Mouse (Mus musculus) left cerebral cortex, postnatal 4 days (tissue): Measurements from ENCODE around the gene Cep170. TPM values are rescaled to one million over a fixed set of nuclear protein-coding genes. Genes with fewer than 3 reads are reported as not detected.

ENCODE experiments used
- DNase-seq: peaks from one replicate; pipeline ENCODE4 v3.0.0-alpha.2; 2022
- intact Hi-C: fragments of 180-260 bp; cut with DNase I; formaldehyde crosslinking; loops from one replicate; pipeline ENCODE4 v1.15.1; 2025
- total RNA-seq, 2 experiments: library from RNA; stranded (reverse); gene quantifications; 2 replicates each; pipeline ENCODE4 v1.2.3; 2021

The Cep170 gene
- total RNA-seq, 2 experiments from 2014 or later = 334 to 375 TPM

DNA sequence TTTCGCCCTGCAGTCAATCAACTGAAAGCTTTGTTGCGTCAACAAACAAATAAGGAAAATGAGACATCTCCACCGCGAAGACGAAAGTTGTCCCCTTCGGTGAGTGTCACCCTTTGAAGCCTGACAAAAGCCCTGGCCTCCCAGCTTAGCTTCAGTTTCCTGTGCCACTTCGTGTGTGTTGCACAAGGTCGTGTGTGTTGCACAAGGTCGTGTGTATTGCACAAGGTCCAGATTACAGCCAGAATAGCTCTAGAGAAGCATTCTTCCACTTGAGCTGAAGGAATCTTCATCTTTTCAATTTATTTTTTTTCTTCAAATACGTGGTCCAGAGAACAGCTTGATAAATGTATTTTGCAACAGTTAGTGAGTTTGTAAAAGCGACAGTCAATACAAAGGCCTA is 12.3 kb upstream of the Cep170 start:
- DNase-seq = no peak
- intact Hi-C loops = no loop called here

DNA sequence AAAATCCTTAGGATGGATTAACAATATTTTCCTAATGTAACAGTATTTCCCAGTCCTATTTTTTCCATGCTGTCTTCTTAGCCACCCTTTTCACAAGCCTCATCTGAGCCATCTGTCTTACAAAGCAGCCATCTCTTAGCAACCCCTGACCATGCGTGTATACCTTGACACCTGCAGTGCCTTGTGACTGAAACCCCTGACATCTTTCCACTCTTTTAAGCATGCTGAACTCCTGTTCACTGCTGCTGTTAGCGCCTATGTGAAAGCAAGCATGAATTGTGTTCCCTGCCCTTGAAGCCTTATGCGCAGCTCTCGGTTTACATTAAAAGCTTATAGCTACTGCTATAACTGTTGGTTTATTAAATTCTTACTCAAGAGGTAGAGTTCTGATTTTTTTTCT is 11.2 kb upstream of the Cep170 start:
- DNase-seq = no peak
- intact Hi-C loops = no loop called here

DNA sequence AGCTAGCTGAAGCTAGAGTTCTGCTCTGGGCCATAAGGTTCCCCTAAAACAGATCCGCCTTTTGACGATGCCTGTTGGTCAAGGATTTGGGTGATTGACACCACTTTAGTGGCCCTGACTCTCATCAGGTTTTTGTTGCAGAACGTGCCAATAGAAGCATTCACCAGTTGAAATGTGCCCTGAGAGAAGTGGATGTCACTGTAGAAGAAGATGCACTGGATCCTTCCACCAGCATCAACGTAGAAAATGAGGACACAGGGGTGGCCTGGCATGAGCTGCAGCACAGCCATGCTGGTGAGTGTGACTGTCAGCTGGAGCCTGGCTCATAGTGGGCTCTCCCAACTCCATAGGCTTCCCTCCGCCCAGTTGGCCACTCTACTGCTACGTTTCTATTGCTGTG is 10.7 kb upstream of the Cep170 start:
- intact Hi-C loops = no loop called here
- DNase-seq = no peak

DNA sequence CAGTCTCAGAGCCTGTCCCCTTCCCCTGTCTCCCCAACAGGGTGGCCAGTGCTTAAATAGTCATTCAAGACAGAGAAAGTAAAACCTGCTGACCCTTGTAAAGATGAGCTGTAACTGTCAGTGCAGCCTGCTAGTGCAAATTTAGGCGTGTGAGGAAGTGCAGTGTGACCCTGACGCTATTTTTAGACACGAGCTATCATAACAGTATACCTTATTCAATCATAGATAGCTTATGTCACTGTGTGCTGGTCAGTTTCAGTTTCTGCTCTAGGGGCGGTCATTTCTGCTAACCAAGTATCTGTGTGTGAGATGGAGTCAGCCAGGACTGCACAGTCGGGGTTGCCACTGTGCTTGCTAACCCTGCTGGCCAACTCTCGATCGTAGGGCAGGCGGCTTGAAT is 10.0 kb upstream of the Cep170 start:
- DNase-seq = no peak
- intact Hi-C loops = no loop called here

DNA sequence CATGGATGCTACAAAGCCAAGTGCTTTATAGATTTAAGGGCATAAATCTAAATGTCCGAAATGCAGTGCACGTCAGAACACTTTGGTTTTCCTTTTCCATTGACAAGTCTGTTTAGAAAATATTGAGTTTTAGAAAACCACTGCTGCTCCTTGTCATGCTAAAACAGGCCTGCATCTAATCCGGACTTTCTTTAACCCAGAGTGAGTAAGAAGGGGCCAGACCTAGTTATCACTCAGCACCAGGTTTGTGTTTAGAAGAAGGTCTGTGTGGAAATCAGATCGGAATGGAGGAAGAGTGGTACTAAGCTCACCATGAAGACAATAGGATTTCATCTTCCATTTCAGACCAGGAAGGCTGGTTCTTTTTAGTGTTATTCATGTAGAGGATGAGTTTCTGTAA is 9.1 kb upstream of the Cep170 start:
- no peak for DNase-seq
- intact Hi-C loops = no loop called here

DNA sequence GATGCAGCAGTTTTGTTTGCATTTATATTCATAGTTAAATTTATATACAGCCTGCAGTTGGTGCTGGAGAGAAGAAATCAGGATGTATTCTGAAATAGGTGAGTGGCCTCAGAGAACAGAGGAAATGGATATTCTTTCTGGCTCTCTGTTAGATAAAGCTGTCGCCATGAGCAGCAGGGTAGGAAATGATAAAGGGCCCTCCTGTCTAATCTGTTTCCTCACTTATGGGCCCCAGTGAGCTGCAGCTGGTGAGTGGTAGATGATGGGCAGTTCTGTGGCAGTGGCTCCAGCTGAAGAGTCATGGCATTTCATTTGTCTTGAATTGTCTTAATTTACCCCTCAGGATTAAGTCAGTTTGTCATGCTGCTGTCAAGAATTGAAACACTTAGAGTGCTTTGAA is 8.1 kb upstream of the Cep170 start:
- intact Hi-C loops = no loop called here
- no peak for DNase-seq

DNA sequence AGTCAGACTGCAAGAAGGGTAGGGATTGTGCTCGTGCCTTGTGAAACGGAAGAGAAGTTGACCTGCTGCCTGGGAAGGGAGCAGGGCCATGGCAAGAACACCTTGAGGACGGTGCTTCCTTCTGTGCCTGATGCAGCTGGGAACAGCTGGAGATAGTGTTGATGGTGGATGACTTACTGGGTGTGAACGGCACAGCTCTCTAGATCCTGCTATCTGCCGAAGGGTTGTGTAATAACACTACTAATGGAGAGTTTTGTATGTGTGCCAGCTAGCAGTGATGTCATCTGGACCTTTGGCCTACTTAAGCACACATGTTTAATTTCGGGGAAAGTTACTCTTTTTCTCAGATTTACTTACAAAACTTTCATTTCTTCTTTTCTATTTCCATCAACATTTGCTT is 4.9 kb upstream of the Cep170 start:
- DNase-seq = no peak
- intact Hi-C loops = no loop called here

DNA sequence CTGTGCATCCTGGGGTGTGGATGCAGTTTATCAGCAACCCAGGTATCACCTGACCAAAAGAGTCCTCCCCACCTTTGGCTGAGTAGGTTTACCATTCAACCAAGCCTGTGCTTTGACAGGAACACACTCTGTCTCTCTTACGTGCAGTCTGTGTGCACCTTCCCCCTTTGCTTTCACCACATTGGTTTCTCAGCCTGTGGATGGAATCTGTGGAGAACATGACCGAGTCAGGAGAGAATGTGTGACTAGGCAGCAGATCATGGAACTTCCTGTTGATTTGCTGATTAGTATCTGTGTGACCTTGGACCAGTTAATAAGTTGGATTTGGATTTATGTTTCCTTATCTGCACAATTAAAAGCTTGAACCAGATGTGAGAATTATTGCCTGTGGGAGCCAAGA is 4.3 kb upstream of the Cep170 start:
- intact Hi-C loops = no loop called here
- no peak for DNase-seq

DNA sequence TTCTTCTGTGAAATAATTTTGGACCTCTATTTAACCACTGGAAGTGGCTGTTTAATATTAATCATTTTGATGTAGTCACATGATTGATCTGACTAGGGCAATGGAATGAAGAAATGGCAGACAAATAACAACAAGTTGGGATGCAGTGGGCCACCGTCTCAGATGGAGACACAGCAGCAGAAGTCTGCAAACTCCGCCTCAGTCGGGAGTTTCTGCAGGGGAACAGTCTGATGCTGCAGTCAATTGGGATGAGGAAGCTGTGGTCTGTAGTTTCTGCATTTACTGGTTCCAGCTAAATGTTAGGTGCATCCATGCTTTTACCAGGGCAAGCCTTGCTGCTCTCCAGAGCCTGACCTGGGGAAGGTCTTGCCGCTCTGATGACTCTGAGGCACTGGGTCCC is 2.9 kb upstream of the Cep170 start:
- intact Hi-C loops = no loop called here
- DNase-seq = no peak

DNA sequence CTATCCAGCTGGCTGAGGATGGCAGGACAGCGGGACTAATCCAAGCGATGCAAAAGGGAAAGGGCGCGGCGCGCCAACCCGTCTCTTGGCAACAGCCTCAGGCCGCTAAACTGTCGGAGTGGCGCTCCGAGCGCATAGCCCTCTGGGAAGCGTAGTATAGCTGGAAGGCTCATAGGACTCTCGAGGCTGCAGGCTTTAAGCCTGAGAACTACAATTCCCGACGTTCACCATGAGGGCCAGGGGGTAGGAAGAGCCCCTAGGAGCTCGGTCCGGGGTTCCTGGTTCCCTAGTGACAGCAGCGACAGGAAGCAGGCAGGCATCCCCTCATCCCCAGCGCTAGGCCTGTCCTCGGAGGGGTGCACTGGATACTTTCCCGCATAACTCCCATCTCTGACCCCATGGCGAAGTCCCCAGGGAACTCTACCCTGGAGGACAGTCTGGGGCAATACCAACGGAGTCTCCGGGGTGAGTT is 760 bp upstream of the Cep170 start, which contains the start of gene Sdccag8:
Sdccag8 (plus strand) TSS at position 70 of the 472 bp plus-strand sequence.
- intact Hi-C loops = no loop called here
- peak; percentile 95 for DNase-seq

DNA sequence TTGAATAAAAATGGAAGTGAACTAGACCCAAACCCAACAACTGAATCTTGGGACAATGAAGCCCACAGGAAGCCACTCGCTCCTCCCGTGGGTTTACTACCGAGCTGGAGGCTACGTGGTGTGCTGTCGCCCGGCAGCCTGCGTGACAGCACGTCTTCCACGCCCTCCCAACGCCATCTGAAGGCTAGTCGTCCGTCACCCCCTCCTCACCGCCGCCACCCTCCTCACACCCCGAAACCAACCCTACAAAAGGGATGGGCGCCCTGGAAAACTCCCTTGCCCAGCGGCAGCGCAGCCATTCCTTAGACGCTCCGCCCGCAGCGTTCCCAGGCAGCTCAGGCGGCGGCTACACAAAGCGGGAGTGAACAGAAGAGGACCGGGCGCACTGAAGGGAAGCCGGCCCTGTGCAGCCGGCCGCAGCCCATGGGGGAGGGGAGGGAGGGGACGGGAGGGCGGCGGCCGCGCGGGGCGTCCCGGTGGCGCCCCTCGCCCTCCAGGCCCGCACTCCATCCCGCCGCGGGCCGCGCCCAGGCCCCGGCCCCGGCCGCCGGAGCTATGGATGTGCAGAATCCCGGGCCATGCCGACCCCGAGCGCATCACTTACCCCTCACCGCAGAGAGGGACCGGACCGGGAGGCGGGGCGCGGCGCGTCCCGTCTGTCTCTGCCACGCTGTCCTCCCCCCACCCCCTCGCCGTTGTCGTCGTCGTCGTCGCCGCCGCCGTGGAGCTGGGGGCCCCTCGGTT is 403 bp downstream of the Cep170 start:
- DNase-seq = peak; percentile 73
- intact Hi-C loops = no loop called here

DNA sequence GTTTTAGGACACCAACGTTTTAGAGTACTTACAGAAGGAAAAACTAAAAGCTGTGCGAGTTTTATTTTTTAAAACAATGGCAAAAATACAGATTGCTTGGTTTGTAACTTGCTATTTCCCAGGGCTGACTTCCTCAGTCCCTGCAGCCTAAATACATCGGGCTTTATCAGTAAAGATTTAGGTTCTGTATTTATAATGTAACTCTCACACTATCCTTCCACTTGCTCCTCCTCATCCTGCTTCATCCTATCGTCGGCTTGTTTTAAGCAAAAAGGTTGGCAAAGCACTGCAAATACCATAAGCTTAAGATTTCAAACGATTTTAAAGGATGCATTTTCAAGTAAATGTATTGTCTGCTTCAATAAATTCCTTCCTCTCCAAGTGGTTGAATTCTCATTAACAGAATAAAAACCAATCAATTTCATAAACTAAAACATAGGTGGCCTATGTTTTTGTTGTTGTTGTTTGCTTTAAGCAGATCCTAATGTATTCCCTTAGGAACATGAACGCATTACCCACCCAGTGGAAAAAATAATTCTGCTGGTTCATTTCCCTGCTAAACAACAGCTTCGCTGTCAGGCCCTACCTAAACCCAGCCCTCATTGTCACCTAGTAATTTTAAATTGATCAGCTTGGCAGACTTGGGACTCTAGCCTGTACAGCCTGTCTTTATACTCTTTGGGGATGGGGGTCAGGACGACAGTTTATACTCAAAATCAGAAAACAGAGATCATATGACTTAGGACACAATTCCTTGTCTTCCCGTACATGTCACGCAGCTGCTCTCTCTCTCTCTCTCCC is 1.2 kb downstream of the Cep170 start:
- no peak for DNase-seq
- intact Hi-C loops = no loop called here

DNA sequence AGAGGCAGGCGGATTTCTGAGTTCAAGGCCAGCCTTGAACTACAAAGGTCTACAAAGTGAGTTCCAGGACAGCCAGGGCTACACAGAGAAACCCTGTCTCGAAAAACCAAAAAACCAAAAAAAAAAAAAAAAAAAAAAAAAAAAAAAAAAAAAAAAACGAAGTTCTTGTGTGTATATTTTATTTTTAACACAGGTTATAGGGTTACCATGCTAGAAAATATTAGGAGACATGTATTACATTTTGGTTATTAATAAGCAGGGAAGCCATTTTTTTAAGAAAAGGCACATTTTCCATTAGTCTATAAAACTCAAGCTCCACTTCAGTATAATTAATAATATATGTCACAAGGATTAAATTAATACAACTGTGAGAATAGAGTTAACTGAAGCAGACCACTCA is 2.0 kb downstream of the Cep170 start:
- DNase-seq = no peak
- intact Hi-C loops = no loop called here

DNA sequence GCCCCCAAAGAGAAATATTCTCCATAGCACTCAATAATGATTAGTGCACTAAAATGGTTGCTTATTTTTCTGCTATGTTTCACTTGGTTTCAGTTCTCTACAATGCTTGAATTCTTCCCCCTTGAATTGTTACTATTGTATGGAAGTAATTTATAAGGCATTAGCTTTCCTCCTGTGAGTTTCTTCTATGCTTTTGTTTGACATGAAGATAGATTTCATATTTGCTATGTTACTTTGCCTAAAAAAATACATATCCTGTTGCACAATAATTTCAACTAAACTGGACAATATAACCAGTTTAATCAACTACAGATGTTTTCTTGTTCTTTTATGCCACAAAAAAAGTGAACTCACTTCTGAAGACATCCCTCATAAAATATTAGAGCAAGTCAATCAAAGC is 3.7 kb downstream of the Cep170 start:
- DNase-seq = no peak
- intact Hi-C loops = no loop called here

DNA sequence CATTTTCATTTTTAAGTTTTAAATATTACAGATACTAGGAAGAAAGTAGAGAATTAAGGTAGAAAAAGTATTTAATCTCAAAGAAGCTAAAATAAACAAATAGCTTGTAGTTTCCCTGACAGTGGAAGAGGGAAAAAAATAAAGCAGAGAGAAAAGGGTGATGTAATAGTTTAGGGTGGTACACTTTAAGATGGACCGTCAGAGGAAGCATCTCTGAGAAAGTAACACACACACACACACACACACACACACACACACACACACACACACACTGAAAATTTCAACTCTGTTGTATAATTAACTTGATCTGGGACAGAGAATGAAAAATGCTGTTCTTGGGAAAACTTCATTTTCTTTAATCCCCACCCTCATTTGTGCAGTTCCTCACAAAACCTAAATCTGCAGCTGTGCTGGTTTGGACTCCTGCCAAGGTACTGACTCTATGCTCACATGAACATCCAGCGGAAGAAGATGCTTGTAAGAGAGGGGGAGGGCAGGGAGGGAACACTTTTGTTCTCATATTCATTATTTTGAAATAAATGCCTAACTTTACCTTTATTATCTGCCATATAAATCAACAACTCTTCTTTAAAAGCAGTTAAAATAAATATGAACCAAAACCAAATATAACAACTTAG is 13.0 kb downstream of the Cep170 start:
- peak; percentile 50 for DNase-seq
- intact Hi-C loops = no loop called here

DNA sequence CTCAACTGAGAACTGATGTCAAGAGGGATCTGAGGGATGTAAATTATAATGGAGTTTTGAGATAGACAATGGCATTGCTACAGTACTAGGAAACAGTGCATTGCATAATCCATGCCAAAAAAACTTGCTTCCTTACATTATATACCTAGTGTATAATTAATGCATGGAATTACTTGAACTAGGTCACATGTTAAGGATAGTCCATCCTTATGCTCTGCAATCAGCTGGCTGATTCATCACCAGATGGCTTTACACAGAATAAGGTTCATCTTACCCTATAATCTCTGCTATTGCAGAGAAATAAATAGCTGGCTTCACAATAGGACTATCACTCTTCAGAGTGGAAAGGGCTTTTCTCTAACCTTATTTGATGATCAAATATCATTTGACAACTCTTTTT is 15.2 kb downstream of the Cep170 start:
- intact Hi-C loops = no loop called here
- no peak for DNase-seq

DNA sequence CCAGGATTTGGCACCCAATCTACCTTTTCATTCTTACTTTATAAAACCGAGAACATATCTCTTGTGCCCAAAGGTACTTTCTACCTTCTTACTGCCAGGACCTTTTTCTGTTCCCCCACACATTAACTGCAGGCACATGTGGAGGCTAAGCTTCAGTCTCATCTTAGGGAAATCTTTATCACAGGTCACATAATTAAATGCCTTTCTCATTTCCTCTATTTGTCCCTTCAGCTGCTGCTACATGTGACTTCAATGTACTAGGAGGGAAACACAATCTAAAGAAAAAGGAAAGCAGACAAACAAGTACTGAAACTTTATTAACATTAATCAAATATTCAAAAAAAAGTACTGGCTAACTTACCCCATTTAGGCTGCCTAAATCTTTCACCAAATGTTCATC is 21.7 kb downstream of the Cep170 start:
- no peak for DNase-seq
- intact Hi-C loops = no loop called here

DNA sequence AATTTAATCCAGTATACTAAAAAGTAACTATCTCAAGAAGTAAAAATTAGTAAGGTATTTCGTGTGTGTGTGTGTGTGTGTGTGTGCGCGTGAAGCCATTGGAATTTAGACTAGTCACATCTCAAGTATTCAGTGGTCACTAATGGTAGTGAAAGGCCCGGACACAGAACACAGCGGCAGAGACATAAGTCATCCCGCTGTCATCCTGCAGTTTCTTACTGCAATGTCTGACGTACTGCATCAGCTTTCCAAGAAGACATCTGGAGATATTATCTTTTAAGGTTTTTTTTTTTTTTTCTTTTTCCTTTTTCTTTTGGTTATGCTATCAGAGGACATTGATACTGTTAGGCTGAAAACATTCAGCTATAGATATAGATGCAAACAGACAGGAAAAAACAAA is 24.5 kb downstream of the Cep170 start:
- DNase-seq = no peak
- intact Hi-C loops = no loop called here

DNA sequence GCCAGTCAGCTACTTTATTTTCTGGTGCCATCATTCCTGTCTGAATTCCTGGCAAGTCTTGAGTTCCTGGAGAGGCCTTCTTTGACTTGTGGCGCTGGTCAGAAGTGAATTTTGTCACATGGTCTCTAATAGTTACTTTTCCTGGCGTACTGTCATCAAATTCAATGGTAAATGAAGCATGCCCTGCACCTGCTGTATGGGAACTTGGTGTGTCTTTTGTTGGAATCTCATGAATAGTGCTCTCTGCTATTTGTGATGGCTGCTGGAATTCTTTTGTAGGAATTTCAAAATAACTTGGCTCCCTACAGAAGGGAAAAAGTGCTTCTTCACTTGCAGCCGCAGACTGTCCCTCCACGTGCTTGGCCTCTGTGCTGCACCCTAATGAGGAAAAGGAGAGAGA is 39.3 kb downstream of the Cep170 start:
- DNase-seq = no peak
- intact Hi-C loops = no loop called here

DNA sequence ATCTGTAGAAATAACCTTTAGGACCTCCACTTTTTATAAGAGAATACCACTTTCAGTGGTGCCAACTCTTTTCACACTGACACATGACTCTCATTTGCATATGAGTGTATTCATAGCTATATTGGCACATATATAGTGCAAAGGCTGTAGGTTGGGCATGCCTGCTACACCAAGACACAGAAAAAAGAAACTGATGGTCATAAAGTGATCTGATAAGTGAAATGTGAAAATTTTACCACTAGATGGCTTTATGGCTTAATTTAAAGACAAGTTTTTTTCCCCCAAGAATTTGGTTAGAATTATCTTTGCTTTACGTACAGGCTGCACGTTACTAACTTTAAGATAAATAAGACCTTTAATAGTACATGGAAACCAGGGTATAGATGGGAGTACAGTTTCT is 51.6 kb downstream of the Cep170 start:
- DNase-seq = no peak
- intact Hi-C loops = no loop called here

DNA sequence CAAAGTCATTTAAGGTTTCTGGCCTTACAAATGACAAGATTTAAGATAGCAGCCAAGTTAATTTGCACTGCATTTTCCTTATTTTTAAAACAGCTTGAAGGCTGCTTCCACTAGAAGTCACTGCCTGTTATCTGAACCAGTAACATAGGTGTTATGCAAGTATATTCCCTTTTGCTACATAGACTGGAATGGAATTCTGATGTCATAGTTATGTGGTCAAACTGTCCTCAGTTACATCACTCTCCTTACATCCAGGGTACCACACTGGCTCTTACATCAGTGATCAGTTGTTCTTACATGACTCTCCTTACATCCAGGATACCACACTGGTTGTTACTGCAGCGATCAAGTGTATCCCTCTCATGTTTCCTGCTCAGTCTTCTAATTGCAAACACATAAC is 53.2 kb downstream of the Cep170 start:
- no peak for DNase-seq
- intact Hi-C loops = no loop called here

DNA sequence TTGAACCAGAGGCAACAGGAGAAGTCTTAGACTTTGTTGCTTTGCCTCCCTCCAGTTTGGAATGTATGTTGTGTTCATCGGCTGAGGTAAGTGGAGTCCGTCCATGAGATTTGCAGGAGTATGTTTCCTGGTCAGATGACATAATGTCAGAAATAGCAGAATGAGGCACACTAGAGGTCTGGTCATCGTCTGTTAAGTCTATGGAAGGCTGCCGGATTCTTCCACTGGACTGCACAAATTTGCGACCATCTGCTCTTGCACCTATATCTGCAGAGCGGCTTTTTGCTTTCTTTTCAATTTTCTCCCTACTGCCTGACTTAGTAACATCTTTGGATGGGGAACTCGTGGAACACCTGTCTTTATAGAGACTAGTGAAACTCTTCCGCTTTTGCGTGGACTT is 58.3 kb downstream of the Cep170 start:
- intact Hi-C loops = no loop called here
- peak; percentile 57 for DNase-seq
